Mouse (Mus musculus): ENCODE measurements around the gene Comt. TPM values are rescaled to one million over a fixed set of nuclear protein-coding genes. Genes with fewer than 3 reads are reported as not detected.

Comt gene
- polyA plus RNA-seq, 2 experiments: 82.4 to 84.5 TPM

- H3K4me2 ChIP-seq (replicated peaks; ENCODE audit: low read depth, low read length, severe bottlenecking): no peak overlapping the region
- H3K27ac ChIP-seq (replicated peaks; ENCODE audit: low read depth, low read length): no peak overlapping the region
- peaks cover 48% of the 10 kb centered on the region for H3K36me3 ChIP-seq (ENCODE audit: control insufficient read depth, insufficient read depth, low read length)
- no peak for DNase-seq (ENCODE audit: low spot score)
- no peaks in the 10 kb centered on the region for H3K9me3 ChIP-seq (ENCODE audit: control insufficient read depth, low read length)
- TF ChIP-seq POLR2A (IDR thresholded peaks at IDR 0.05; ENCODE audit: borderline replicate concordance, extremely low read depth, insufficient read depth, insufficient read length): no peak
- no peaks in the 10 kb centered on the region for H3K27me3 ChIP-seq (ENCODE audit: control insufficient read depth, insufficient read depth, low read length)
- H3K4me3 ChIP-seq (replicated peaks; ENCODE audit: low read length): no peak overlapping the region
- H3K9ac ChIP-seq (ENCODE audit: low read depth, low read length, severe bottlenecking): no peak overlapping the region
- no peaks in the 10 kb centered on the region; the same call in 1 of the 2 replicates for H3K4me1 ChIP-seq (ENCODE audit: control insufficient read depth, insufficient read depth, low read length)
- no peak for ATAC-seq (ENCODE audit: low FRiP score, low read depth)
- WGBS: 86% methylated on average over 12 of the region's 12 CpGs
These were observed 14.7 kb downstream of the Comt start for GRCm38 (mm10) chr16:18411802-18412476.

- DNase-seq (ENCODE audit: low spot score): no peak
- Histone ChIP-seq H3K27me3 (ENCODE audit: control insufficient read depth, insufficient read depth, low read length) (no peaks in the 10 kb centered on the region), H3K4me1 (ENCODE audit: control insufficient read depth, insufficient read depth, low read length) (no peaks in the 10 kb centered on the region; the same call in 1 of the 2 replicates), H3K36me3 (ENCODE audit: control insufficient read depth, insufficient read depth, low read length) (peaks cover 54% of the 10 kb centered on the region), H3K4me2 (replicated peaks; ENCODE audit: low read depth, low read length, severe bottlenecking) (no peak overlapping the region), H3K27ac (replicated peaks; ENCODE audit: low read depth, low read length) (no peak overlapping the region), H3K9ac (ENCODE audit: low read depth, low read length, severe bottlenecking) (no peak overlapping the region), H3K4me3 (replicated peaks; ENCODE audit: low read length) (no peak overlapping the region), H3K9me3 (ENCODE audit: control insufficient read depth, low read length) (no peaks in the 10 kb centered on the region)
- ATAC-seq (ENCODE audit: low FRiP score, low read depth): no peak
- TF ChIP-seq POLR2A (IDR thresholded peaks at IDR 0.05; ENCODE audit: borderline replicate concordance, extremely low read depth, insufficient read depth, insufficient read length): no peak
- 84% methylated on average over 13 of the region's 13 CpGs for WGBS
These were observed 15.5 kb downstream of the Comt start for GRCm38 (mm10) chr16:18411026-18411649.

- Histone ChIP-seq H3K9me3 (ENCODE audit: control insufficient read depth, low read length) (no peaks in the 10 kb centered on the region), H3K27me3 (ENCODE audit: control insufficient read depth, insufficient read depth, low read length) (no peaks in the 10 kb centered on the region), H3K36me3 (ENCODE audit: control insufficient read depth, insufficient read depth, low read length) (peaks cover 55% of the 10 kb centered on the region), H3K27ac (replicated peaks; ENCODE audit: low read depth, low read length) (no peak overlapping the region), H3K4me1 (ENCODE audit: control insufficient read depth, insufficient read depth, low read length) (no peaks in the 10 kb centered on the region; the same call in 1 of the 2 replicates), H3K4me3 (replicated peaks; ENCODE audit: low read length) (no peak overlapping the region), H3K4me2 (replicated peaks; ENCODE audit: low read depth, low read length, severe bottlenecking) (no peak overlapping the region), H3K9ac (ENCODE audit: low read depth, low read length, severe bottlenecking) (no peak overlapping the region)
- TF ChIP-seq POLR2A (IDR thresholded peaks at IDR 0.05; ENCODE audit: borderline replicate concordance, extremely low read depth, insufficient read depth, insufficient read length): no peak
- no peak for ATAC-seq (ENCODE audit: low FRiP score, low read depth)
- no peak for DNase-seq (ENCODE audit: low spot score)
- WGBS: 78% methylated on average over 5 of the region's 5 CpGs
These were observed 16.2 kb downstream of the Comt start for GRCm38 (mm10) chr16:18410418-18410817.

- WGBS: 84% methylated on average over 4 of the region's 4 CpGs
- Histone ChIP-seq H3K27ac (replicated peaks; ENCODE audit: low read depth, low read length) (no peak overlapping the region), H3K9ac (ENCODE audit: low read depth, low read length, severe bottlenecking) (no peak overlapping the region), H3K4me2 (replicated peaks; ENCODE audit: low read depth, low read length, severe bottlenecking) (no peak overlapping the region), H3K9me3 (ENCODE audit: control insufficient read depth, low read length) (no peaks in the 10 kb centered on the region), H3K4me1 (ENCODE audit: control insufficient read depth, insufficient read depth, low read length) (no peaks in the 10 kb centered on the region; the same call in 1 of the 2 replicates), H3K27me3 (ENCODE audit: control insufficient read depth, insufficient read depth, low read length) (no peaks in the 10 kb centered on the region), H3K4me3 (replicated peaks; ENCODE audit: low read length) (no peak overlapping the region), H3K36me3 (ENCODE audit: control insufficient read depth, insufficient read depth, low read length) (peaks cover 59% of the 10 kb centered on the region)
- DNase-seq (ENCODE audit: low spot score): no peak
- no peak for ATAC-seq (ENCODE audit: low FRiP score, low read depth)
- TF ChIP-seq POLR2A (IDR thresholded peaks at IDR 0.05; ENCODE audit: borderline replicate concordance, extremely low read depth, insufficient read depth, insufficient read length): no peak
These were observed 16.9 kb downstream of the Comt start for GRCm38 (mm10) chr16:18409776-18410175.

- H3K4me3 ChIP-seq (replicated peaks; ENCODE audit: low read length): no peak overlapping the region
- no peak for DNase-seq (ENCODE audit: low spot score)
These were observed 18.7 kb downstream of the Comt start for GRCm38 (mm10) chr16:18407912-18408311.

More at GRCm38 (mm10) chr16:18407912-18408311, 18.7 kb downstream of the Comt start:
- H3K4me2 ChIP-seq (replicated peaks; ENCODE audit: low read depth, low read length, severe bottlenecking): no peak overlapping the region
- 83% methylated on average over 7 of the region's 7 CpGs for WGBS
- TF ChIP-seq POLR2A (IDR thresholded peaks at IDR 0.05; ENCODE audit: borderline replicate concordance, extremely low read depth, insufficient read depth, insufficient read length): no peak
- peaks cover 67% of the 10 kb centered on the region for H3K36me3 ChIP-seq (ENCODE audit: control insufficient read depth, insufficient read depth, low read length)
- no peaks in the 10 kb centered on the region for H3K27me3 ChIP-seq (ENCODE audit: control insufficient read depth, insufficient read depth, low read length)
- H3K9me3 ChIP-seq (ENCODE audit: control insufficient read depth, low read length): no peaks in the 10 kb centered on the region
- no peak for ATAC-seq (ENCODE audit: low FRiP score, low read depth)
- no peak overlapping the region for H3K9ac ChIP-seq (ENCODE audit: low read depth, low read length, severe bottlenecking)
- H3K27ac ChIP-seq (replicated peaks; ENCODE audit: low read depth, low read length): no peak overlapping the region
- H3K4me1 ChIP-seq (ENCODE audit: control insufficient read depth, insufficient read depth, low read length): no peaks in the 10 kb centered on the region; the same call in 1 of the 2 replicates

Data from limb, embryonic 14.5 days (tissue).